Mouse (Mus musculus): Measurements from ENCODE around the gene Cyp2d22. TPM values are rescaled to one million over a fixed set of nuclear protein-coding genes. Genes with fewer than 3 reads are reported as not detected.
"Not testable (repeated sequence)": the region's sequence is repeated elsewhere in the genome, so short reads cannot be mapped to it uniquely, and the experiment has no call there.

Cyp2d22 gene
- total RNA-seq, 2 experiments from 2014 or later: 17.3 to 17.9 TPM

DNA sequence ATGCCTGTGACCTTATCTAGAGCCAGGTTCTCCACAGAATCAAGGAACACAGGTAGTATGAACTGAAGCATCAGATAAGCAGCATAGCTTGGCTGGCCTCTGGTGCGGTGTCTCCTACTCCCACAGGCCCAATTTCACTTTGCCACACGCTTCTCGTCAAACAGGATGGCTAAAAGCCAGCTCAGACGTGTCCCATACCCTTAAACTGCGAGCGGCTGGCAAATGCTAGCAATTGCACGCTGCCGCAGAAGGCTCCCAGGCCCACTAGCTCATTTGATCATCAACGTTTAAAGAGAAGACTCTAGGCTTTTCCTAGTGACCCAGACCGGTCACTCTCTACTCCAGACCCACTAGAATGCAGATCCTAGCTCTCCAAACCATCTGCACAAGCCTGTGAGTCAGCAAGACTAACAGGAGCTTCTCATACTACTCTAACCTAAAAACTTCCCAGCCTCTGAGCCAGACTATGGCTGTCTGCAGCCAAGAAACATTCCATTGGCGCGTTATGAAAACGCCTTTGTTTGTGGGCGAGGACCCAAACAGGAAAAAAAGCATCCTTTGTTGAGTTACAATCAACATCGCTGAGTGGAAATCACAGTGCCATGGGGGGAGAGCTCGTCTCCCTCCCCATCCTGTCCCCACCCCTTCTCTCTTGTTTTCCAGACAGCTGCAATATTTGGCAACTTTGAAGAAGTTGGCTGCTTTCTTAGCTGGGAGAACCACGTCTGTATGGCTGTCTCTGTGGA lies 3.5 kb downstream of the Cyp2d22 start:
- DNase-seq (ENCODE audit: low spot score in 2 of 2): peak; percentile 28 to 76

GRCm38 (mm10) chr15:82375855-82376254 lies 4.2 kb downstream of the Cyp2d22 start:
- no peak for DNase-seq (ENCODE audit: low spot score in 2 of 2)

DNA sequence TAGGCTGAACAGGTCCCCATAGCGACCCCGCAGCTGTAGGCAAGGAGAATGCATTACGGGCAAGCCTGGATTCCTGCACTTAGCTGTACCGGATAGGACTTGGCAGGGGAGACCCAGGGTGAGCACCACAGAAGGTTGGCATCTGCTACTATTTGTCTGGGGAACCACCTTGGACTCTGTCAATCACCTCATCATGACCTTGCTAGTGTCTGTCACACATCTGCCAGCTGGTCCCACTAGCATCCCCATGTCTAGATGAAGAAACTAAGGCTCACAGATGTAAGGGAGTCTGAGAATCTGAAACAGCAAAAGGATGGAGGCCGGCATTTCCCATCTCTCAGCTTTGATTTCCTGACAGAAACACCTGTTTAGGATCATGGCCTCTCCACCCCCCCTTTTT lies 5.6 kb downstream of the Cyp2d22 start:
- no peak for DNase-seq (ENCODE audit: low spot score in 2 of 2)

DNA sequence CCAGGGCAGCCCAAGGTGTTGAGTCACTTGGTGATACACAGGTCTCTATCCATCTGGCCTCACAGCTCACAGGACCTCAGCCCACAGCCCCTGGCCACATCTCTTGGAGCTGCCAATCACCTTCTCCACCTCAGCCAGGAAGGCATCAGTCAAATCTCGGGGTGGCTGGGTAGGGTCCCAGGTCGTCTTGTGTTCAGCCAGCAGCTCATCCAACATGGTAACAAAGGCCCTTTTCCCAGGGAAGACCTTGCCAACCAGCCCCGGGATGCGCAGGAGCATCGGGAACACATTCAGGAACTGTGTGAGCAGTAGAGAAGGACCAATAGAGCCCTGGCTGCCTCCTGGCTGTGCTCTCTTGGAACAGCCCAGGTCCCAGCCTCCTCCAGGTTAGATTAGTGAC lies 7.1 kb downstream of the Cyp2d22 start:
- DNase-seq (ENCODE audit: low spot score in 2 of 2): peak in 1 of 2 experiments; percentile 13

DNA sequence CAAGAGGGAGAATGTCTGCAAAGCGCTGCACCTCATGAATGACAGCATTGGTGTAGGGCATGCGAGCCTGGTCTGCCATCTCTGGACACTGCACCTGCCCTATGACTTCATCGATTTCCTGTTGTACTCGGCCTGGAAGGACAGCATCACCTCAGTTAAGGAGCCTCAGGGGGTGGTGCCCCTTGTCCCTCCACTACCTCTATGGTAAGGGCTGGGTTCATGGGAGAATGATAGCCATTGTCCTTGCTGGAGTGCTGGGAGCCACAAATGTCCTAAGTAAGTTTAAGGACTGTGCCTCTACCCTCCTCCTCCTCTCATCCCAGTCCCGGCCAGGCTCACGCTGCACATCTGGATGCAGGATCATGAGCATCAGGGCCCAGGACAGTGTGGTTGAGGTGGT lies 7.6 kb downstream of the Cyp2d22 start:
- DNase-seq (ENCODE audit: low spot score in 2 of 2): no peak

- DNase-seq (ENCODE audit: low spot score in 2 of 2): peak in 1 of 2 experiments; percentile 2
Measured at GRCm38 (mm10) chr15:82368851-82369250, 11.2 kb downstream of the Cyp2d22 start.

GRCm38 (mm10) chr15:82368146-82368545 lies 11.9 kb downstream of the Cyp2d22 start:
- DNase-seq (ENCODE audit: low spot score in 2 of 2): no peak

GRCm38 (mm10) chr15:82364561-82364960 lies 15.5 kb downstream of the Cyp2d22 start:
- DNase-seq (ENCODE audit: low spot score in 2 of 2): not testable (repeated sequence)

GRCm38 (mm10) chr15:82363801-82364200 lies 16.3 kb downstream of the Cyp2d22 start:
- not testable (repeated sequence) for DNase-seq (ENCODE audit: low spot score in 2 of 2)

GRCm38 (mm10) chr15:82362234-82362633 lies 17.8 kb downstream of the Cyp2d22 start:
- peak in 1 of 2 experiments; percentile 6 for DNase-seq (ENCODE audit: low spot score in 2 of 2)

- peak in 1 of 2 experiments; percentile 18 for DNase-seq (ENCODE audit: low spot score in 2 of 2)
Measured at GRCm38 (mm10) chr15:82361459-82362018, 18.5 kb downstream of the Cyp2d22 start.

DNA sequence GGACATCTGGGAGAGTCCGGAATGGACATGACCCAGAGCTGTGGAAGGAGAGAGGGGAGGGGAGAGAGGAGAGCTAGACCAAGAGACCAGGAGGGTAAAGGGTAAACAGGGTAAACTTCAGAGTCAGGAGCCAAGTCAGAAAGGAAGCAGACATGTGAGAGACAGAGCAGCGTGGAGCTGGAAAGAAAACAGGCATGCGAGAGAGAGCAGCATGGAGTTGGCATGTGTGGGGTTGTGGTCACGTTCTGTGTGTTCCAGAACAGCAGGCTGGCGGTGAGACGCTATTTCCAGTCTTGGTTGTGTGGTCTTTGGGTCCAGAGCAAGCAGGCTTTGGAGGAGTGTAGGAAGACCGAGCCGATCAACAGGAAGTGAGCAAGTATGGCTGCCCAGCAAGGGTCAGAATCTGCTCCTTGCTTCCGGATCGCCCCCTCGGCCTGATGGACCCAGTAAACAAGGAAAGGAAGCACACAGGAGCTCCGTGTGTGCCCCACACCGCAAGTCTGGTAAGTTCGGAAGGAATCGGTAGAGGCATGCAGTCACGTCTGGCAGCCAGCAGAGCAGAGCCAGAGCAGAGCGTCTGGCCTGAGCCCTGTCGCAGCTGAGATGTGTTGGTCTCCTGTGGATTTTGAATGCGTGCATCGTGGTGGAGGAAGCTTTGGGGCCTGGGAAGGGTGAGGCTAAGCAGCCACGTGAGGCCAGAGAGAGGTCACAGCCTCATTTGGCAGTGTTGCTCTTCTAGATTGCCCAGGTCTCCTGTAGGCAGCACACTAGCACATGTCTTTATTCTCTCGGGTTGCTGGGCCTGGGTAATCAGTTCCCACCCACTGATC lies 21.4 kb downstream of the Cyp2d22 start:
- DNase-seq (ENCODE audit: low spot score in 2 of 2): no peak

DNA sequence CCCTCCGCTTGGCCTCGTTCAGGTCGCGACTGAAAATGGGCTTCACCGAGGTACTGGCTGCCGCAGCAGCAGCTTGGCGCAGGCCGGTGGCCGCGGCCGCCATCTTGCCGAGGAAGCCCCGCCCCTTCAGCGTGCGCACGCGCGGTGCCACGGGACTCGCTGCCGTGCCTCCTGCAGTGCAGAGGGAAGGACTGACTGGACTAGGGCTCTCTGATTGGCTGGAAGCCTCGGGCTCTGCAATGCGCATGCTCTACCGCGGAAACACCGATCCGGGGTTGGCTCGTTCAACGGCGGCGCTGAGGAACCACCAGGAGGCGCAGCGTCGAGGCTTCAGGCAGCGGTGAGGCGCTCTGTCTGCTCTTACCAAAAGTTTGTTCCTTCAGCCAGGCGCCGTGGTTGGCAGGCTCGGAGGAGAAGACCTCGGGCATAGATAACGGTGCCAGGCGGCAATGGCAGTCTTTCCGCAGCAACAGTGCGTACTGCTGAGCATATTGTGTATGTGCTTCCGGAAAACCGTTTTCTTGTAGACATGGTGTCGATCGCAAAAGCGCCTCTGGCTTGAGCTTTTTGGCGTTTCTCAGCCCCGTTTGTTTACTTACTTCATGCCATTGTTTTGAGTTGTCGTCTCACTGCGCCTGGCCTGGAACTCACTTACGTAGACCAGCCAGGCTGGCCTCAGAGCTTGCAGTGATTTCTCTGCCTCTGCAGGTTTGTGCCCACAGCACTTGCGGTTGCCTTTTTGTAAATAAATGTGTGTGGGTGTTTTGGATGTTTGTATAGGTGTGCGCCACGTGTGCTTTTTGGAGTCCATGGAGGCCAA lies 25.7 kb downstream of the Cyp2d22 start, which contains the start of gene Ndufa6:
Gene Ndufa6 (minus strand): TSS at position 197 of the 820 bp plus-strand sequence.
- DNase-seq (ENCODE audit: low spot score in 2 of 2): peak; percentile 97

DNA sequence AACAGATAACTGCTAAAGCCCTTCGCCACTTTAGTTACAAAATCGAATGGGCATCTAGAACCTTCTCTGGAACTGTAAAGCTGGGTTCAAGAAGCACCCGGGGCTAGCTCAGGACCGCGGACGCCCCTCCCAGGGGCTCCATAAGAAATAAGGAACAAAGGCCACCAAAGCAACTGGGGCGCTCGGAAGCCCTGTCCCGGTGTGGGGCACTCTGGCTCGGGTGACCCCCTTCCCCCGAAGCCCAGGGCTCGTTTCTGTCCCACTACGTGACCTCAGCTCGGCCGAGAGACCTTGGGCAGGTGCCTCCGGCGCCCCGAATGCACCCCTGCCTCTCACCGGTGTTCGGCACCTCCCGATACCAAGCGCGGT lies 26.3 kb downstream of the Cyp2d22 start:
- no peak for DNase-seq (ENCODE audit: low spot score in 2 of 2)

DNA sequence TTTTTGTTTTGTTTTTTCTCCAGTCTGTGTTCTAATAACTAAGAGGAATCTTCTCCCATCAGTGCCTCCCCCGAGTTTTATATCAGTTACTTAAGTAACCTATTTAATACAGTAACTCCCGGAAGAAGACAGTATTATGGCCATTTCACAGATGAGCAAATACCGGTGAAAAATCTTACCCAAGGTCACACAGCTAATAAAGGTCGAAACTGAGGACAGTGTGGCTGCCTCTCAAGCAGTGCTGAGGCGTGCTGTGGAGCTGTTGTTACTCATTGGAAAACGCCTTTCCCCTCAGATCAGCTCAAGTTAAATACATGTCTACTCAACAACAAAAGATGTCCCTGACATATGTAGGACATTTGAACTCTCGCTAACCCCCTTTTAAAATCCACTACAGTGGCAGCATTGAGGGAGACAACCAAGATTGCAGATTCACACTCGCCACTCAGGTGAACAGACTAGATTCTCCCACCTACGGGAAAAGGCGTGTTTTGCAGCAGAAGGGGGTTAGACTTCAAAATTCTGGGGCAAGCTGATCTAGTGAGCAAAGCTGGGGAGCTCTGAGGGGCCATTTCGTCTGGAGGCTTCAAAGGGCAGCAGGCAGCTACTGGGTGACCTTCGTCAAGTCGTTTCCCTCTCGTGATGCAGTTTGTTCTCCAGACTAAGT lies 26.8 kb downstream of the Cyp2d22 start:
- no peak for DNase-seq (ENCODE audit: low spot score in 2 of 2)

- no peak for DNase-seq (ENCODE audit: low spot score in 2 of 2)
Measured at GRCm38 (mm10) chr15:82351480-82351879, 28.6 kb downstream of the Cyp2d22 start.

DNA sequence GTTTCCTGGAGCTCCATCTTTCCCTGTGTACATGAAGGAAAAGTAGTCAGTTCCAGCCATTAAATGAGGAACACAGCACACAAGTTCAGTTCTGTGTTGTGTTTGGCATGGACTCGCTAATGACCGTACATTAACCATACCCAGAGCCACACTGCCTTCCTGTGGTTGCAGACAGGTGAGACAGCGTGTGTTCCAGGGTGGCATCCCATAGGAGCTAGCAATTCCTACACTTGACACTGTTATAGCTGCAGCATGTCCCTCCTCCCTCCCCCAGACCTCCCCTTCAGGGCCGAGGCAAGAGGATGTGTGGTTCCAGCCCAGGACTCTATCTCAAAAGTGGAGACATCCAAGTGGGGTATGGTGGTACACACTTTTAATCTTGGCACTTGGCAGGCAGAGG lies 29.7 kb downstream of the Cyp2d22 start:
- no peak for DNase-seq (ENCODE audit: low spot score in 2 of 2)

GRCm38 (mm10) chr15:82348999-82349341 lies 31.1 kb downstream of the Cyp2d22 start:
- DNase-seq (ENCODE audit: low spot score in 2 of 2): no peak

DNA sequence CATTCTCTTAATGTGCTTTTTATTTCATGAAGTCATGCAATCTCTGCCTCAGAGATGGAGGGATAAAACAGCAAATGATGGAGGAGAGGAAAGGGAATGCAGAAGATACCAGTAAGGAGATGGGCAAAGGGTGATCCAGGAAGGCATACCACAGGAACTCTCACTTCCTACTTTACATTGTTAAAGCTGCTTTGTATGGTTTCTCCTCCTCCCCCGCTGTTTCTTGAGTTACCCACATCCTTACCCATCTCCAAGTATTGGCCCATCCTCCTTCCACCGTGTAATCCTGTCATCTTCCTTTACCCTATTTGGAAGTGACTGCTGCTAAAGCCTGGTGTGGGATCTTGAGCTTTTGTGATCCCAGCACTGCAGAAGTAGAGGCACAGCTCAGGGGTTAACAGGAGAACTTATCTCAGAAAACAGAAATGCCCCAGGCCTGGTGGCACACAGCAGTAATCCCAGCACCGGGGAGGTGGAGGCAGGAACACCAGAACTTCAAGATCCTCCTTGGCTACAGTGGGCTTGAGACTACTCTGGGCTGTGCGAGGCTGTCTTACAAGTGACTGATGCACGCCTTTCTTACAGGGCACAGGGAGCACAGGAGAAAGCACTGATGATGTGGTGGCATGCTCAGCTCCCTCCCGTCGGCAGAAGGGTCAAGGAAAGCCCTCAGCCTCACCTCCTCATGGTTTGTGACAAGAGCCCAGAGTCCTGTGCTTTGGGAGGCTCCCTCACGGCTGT lies 31.6 kb downstream of the Cyp2d22 start:
- DNase-seq (ENCODE audit: low spot score in 2 of 2): no peak

DNA sequence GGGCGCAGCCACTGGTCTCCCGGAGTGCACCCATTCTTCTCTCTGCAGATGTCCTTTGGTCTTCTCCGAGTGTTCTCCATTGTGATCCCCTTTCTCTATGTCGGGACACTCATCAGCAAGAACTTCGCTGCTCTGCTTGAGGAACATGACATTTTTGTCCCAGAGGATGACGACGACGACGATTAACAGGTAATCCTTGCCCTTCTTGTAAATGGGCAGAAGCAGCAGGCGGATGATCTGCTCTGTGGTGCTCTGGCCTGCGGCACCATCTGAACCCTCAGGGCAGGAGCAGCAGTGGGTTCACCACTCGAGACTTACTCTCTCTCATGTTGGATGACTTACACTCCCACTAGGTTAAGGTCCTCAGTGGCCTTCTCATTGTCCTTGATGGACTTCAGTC lies 32.2 kb downstream of the Cyp2d22 start:
- DNase-seq (ENCODE audit: low spot score in 2 of 2): no peak

Measured in gastrocnemius, postnatal 4 days (tissue).